Mouse (Mus musculus): Measurements from ENCODE around the gene Zbtb41.

- TF ChIP-seq POLR2A (IDR thresholded peaks at IDR 0.05; ENCODE audit: low read depth, low read length) (no peak), CTCF (IDR thresholded peaks at IDR 0.05; ENCODE audit: extremely low read depth, insufficient read depth, insufficient read length, insufficient replicate concordance) (no peak)
Observed at GRCm38 (mm10) chr1:139396589-139396988, 25.5 kb upstream of the Zbtb41 start.
